Mouse (Mus musculus) bone marrow, adult 2 months (tissue): ENCODE data around the gene Slc15a1. TPM values are rescaled to one million over a fixed set of nuclear protein-coding genes. Genes with fewer than 3 reads are reported as not detected.

Experiments used
- H3K27ac ChIP-seq: fragments of 200-500 bp; 2 replicates; pipeline ENCODE4 v1.5.1; 2012; ENCODE audit warnings: low read depth, mild to moderate bottlenecking, control low read depth, inconsistent platforms, low read length; ENCODE audit not compliant: control insufficient read depth, poor library complexity, insufficient read depth
- H3K4me1 ChIP-seq: fragments of 200-500 bp; 2 replicates; pipeline ENCODE4 v1.6.1; 2011; ENCODE audit warnings: low read length; ENCODE audit not compliant: control insufficient read depth, insufficient read depth
- H3K4me3 ChIP-seq: fragments of 200-500 bp; replicated peaks from 2 replicates; pipeline ENCODE3; 2011; ENCODE audit warnings: mild to moderate bottlenecking, low read depth, low read length, control low read depth; ENCODE audit not compliant: control insufficient read depth
- CTCF ChIP-seq: fragments of 200-500 bp; IDR thresholded peaks from 2 replicates; pipeline ENCODE4 v1.5.1; 2011; ENCODE audit warnings: low read length, control low read depth; ENCODE audit not compliant: control insufficient read depth, insufficient read depth
- POLR2A ChIP-seq: fragments of 200-500 bp; IDR thresholded peaks from 2 replicates; pipeline ENCODE4 v1.6.1; 2011; ENCODE audit warnings: low read depth, mild to moderate bottlenecking, control low read depth, low read length, borderline replicate concordance; ENCODE audit not compliant: control insufficient read depth
- WGBS: fragments of 180-500 bp; shearing (Covaris S2); methylation state at CpG from one replicate; pipeline ENCODE4 v1.1.7; 2018; 5-methylcytosine and 5-hydroxymethylcytosine counted together
- polyA plus RNA-seq: library from polyadenylated mRNA; stranded (reverse); fragments of >200 nt; gene quantifications from 2 replicates; pipeline ENCODE4 v1.2.4, GENCODE M21; 2011; ENCODE audit warnings: low replicate concordance; ENCODE audit not compliant: missing spikeins, insufficient read depth, insufficient read length

The Slc15a1 gene
- polyA plus RNA-seq, 1 experiment: not detected

- no peak overlapping the region for H3K4me3 ChIP-seq
- H3K27ac ChIP-seq: no peak overlapping the region
- TF ChIP-seq CTCF (no peak), POLR2A (no peak)
- no peaks in the 10 kb centered on the region for H3K4me1 ChIP-seq
- 82% methylated on average over 3 of the region's 3 CpGs for WGBS
Observed at GRCm38 (mm10) chr14:121436455-121436854, 68.6 kb downstream of the Slc15a1 start.

GRCm38 (mm10) chr14:121435794-121436193 lies 69.3 kb downstream of the Slc15a1 start:
- no peak for TF ChIP-seq POLR2A
- H3K4me3 ChIP-seq: no peak overlapping the region
- no peaks in the 10 kb centered on the region for H3K4me1 ChIP-seq
- WGBS: 57% methylated on average over 6 of the region's 6 CpGs
- H3K27ac ChIP-seq: no peak overlapping the region

GRCm38 (mm10) chr14:121431261-121431660 lies 73.8 kb downstream of the Slc15a1 start:
- Histone ChIP-seq H3K4me3 (no peak overlapping the region), H3K27ac (no peak overlapping the region), H3K4me1 (no peaks in the 10 kb centered on the region)
- 82% methylated on average over 7 of the region's 7 CpGs for WGBS
- TF ChIP-seq POLR2A (no peak), CTCF (no peak)

GRCm38 (mm10) chr14:121429854-121430535 lies 75.1 kb downstream of the Slc15a1 start:
- Histone ChIP-seq H3K4me3 (no peak overlapping the region), H3K27ac (no peak overlapping the region), H3K4me1 (no peaks in the 10 kb centered on the region)
- 79% methylated on average over 17 of the region's 17 CpGs for WGBS
- no peak for TF ChIP-seq CTCF
- TF ChIP-seq POLR2A: no peak

- peaks cover 2% of the 10 kb centered on the region; the same call in 1 of the 2 replicates for H3K4me1 ChIP-seq
- no peak for TF ChIP-seq POLR2A
- TF ChIP-seq CTCF: no peak
- H3K27ac ChIP-seq: no peak overlapping the region
- H3K4me3 ChIP-seq: no peak overlapping the region
- WGBS: 85% methylated on average over 4 of the region's 4 CpGs
Observed at GRCm38 (mm10) chr14:121428148-121428547, 76.9 kb downstream of the Slc15a1 start.

- TF ChIP-seq POLR2A (no peak), CTCF (peak; percentile 41; the same call in 1 of the 2 replicates)
- Histone ChIP-seq H3K4me1 (peaks cover 2% of the 10 kb centered on the region; the same call in 1 of the 2 replicates), H3K4me3 (no peak overlapping the region), H3K27ac (no peak overlapping the region)
Observed at GRCm38 (mm10) chr14:121426743-121427142, 78.3 kb downstream of the Slc15a1 start.

- Histone ChIP-seq H3K4me3 (no peak overlapping the region), H3K4me1 (peaks cover 2% of the 10 kb centered on the region; the same call in 1 of the 2 replicates), H3K27ac (no peak overlapping the region)
- 83% methylated on average over 7 of the region's 7 CpGs for WGBS
- TF ChIP-seq CTCF (no peak), POLR2A (no peak)
Observed at GRCm38 (mm10) chr14:121425004-121425793, 79.9 kb downstream of the Slc15a1 start.

GRCm38 (mm10) chr14:121423341-121423751 lies 81.7 kb downstream of the Slc15a1 start:
- Histone ChIP-seq H3K27ac (peak overlapping the region; percentile 62; the same call in 1 of the 2 replicates), H3K4me3 (no peak overlapping the region), H3K4me1 (peaks cover 2% of the 10 kb centered on the region; the same call in 1 of the 2 replicates)
- TF ChIP-seq POLR2A (no peak), CTCF (no peak)
- 17% methylated on average over 7 of the region's 7 CpGs for WGBS
